Mouse (Mus musculus) stomach, embryonic 14.5 days (tissue): Measurements from ENCODE around the gene Foxr1. TPM values are rescaled to one million over a fixed set of nuclear protein-coding genes. Genes with fewer than 3 reads are reported as not detected.
"Not testable (repeated sequence)": the region's sequence is repeated elsewhere in the genome, so short reads cannot be mapped to it uniquely, and the experiment has no call there.

Experiments used
- ATAC-seq: fragments of 200-750 bp; cut with Nextera tagmentation; 2 replicates; pipeline ENCODE4 v1.8.0; 2017; ENCODE audit warnings: low read depth, moderate TSS enrichment; ENCODE audit not compliant: insufficient number of reproducible peaks, insufficient read depth, low FRiP score
- H3K27ac ChIP-seq: fragments of 300-500 bp; sonication (generic); 2 replicates; pipeline ENCODE4 v1.5.1; 2014; ENCODE audit warnings: mild to moderate bottlenecking, low read length, moderate library complexity, mixed read lengths
- H3K27me3 ChIP-seq: fragments of 300-500 bp; sonication (generic); 2 replicates; pipeline ENCODE4 v1.6.1; 2014; ENCODE audit warnings: low read length, control low read depth, mixed read lengths; ENCODE audit not compliant: control insufficient read depth, insufficient read depth
- H3K36me3 ChIP-seq: fragments of 300-500 bp; sonication (generic); 2 replicates; pipeline ENCODE4 v1.6.1; 2014; ENCODE audit warnings: mild to moderate bottlenecking, control low read depth, low read length, moderate library complexity, mixed read lengths; ENCODE audit not compliant: control insufficient read depth, insufficient read depth
- H3K4me1 ChIP-seq: fragments of 300-500 bp; sonication (generic); 2 replicates; pipeline ENCODE4 v1.6.1; 2014; ENCODE audit warnings: low read length, control low read depth, mixed read lengths; ENCODE audit not compliant: control insufficient read depth, insufficient read depth
- H3K4me2 ChIP-seq: fragments of 300-500 bp; sonication (generic); replicated peaks from 2 replicates; pipeline ENCODE4 v1.6.1; 2014; ENCODE audit warnings: low read depth, low read length, control low read depth
- H3K4me3 ChIP-seq: fragments of 300-500 bp; sonication (generic); 2 replicates; pipeline ENCODE4 v1.5.1; 2014; ENCODE audit warnings: low read depth, low read length, control low read depth
- H3K9ac ChIP-seq: fragments of 300-500 bp; sonication (generic); replicated peaks from 2 replicates; pipeline ENCODE4 v1.6.1; 2014; ENCODE audit warnings: low read depth, mild to moderate bottlenecking, control low read depth, low read length, moderate library complexity, mixed read lengths
- H3K9me3 ChIP-seq: fragments of 300-500 bp; sonication (generic); 2 replicates; pipeline ENCODE4 v1.6.1; 2016; ENCODE audit warnings: low read depth, low read length, control low read depth; ENCODE audit not compliant: control insufficient read depth
- WGBS: fragments of 180-500 bp; shearing (Covaris S2); extraction: QIAGEN DNeasy Blood & Tissue Kit; methylation state at CpG from one replicate; pipeline ENCODE4 v1.1.7; 2014; 5-methylcytosine and 5-hydroxymethylcytosine counted together
- polyA plus RNA-seq: library from polyadenylated mRNA; unstranded; fragments of >200 nt; fragmentation: Nextera tagmentation; extraction: Ambion mirVana; gene quantifications from 2 replicates; pipeline ENCODE4 v1.2.1, GENCODE M21; 2014

Foxr1 gene
- polyA plus RNA-seq, 1 experiment from 2014 or later: not detected

DNA sequence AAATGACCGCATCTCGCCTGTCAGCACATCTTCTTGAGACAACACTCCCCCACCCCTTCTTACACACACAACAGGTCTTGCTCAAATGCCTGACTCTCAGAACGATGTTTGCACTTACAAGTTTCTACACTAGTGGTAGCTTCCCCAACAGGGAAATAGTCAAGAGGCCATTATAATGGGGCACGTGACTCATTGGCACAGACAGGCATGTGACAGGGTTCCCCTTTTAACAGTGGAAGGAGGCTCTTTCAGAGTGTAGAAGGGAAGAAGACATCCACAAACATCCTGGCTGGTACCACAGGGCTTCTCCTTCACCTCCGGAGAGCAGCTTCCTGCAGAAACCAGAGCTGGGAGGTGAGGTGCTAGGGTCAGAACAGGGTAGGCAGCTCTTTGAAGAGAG lies 21.0 kb upstream of the Foxr1 start:
- H3K4me3 ChIP-seq: no peak overlapping the region
- WGBS: 71% methylated on average over 5 of the region's 5 CpGs
- H3K9me3 ChIP-seq: no peaks in the 10 kb centered on the region
- H3K27me3 ChIP-seq: no peaks in the 10 kb centered on the region
- no peak overlapping the region for H3K4me2 ChIP-seq
- no peaks in the 10 kb centered on the region for H3K36me3 ChIP-seq
- no peak overlapping the region for H3K27ac ChIP-seq
- H3K9ac ChIP-seq: no peak overlapping the region
- H3K4me1 ChIP-seq: no peaks in the 10 kb centered on the region
- ATAC-seq: no peak

GRCm38 (mm10) chr9:44457035-44457742 lies 16.3 kb upstream of the Foxr1 start:
- no peak for ATAC-seq
- Histone ChIP-seq H3K4me2 (no peak overlapping the region), H3K4me1 (no peaks in the 10 kb centered on the region)

GRCm38 (mm10) chr9:44454891-44455220 lies 13.9 kb upstream of the Foxr1 start, which contains the start of gene Upk2:
Upk2 (minus strand) TSS chr9:44454976.
- Histone ChIP-seq H3K36me3 (no peaks in the 10 kb centered on the region), H3K4me2 (peak within 1 kb of the TSS; percentile 18; the same call in 1 of the 2 replicates), H3K4me1 (no peaks in the 10 kb centered on the region), H3K4me3 (no peak within 1 kb of the TSS), H3K27me3 (no peaks in the 10 kb centered on the region), H3K27ac (peak within 1 kb of the TSS; percentile 23; the same call in 1 of the 2 replicates), H3K9ac (no peak within 1 kb of the TSS), H3K9me3 (no peaks in the 10 kb centered on the region)
- 25% methylated on average over 4 of the region's 4 CpGs for WGBS
- no peak; the same call in 1 of the 2 replicates for ATAC-seq

More at GRCm38 (mm10) chr9:44457035-44457742, 16.3 kb upstream of the Foxr1 start:
- WGBS: 6% methylated on average over 11 of the region's 11 CpGs
- Histone ChIP-seq H3K27me3 (no peaks in the 10 kb centered on the region), H3K4me3 (no peak overlapping the region), H3K36me3 (no peaks in the 10 kb centered on the region), H3K9ac (no peak overlapping the region), H3K9me3 (no peaks in the 10 kb centered on the region), H3K27ac (no peak overlapping the region)

- H3K27me3 ChIP-seq: no peaks in the 10 kb centered on the region
- H3K27ac ChIP-seq: peak overlapping the region; percentile 23; the same call in 1 of the 2 replicates
- WGBS: 8% methylated on average over 14 of the region's 14 CpGs
- H3K4me1 ChIP-seq: no peaks in the 10 kb centered on the region
- H3K36me3 ChIP-seq: no peaks in the 10 kb centered on the region
- H3K4me3 ChIP-seq: no peak overlapping the region
- peak; percentile 82 for ATAC-seq
- H3K9ac ChIP-seq: no peak overlapping the region
- peak overlapping the region; percentile 18; the same call in 1 of the 2 replicates for H3K4me2 ChIP-seq
- no peaks in the 10 kb centered on the region for H3K9me3 ChIP-seq
Observed at GRCm38 (mm10) chr9:44454132-44454890, 13.4 kb upstream of the Foxr1 start.

DNA sequence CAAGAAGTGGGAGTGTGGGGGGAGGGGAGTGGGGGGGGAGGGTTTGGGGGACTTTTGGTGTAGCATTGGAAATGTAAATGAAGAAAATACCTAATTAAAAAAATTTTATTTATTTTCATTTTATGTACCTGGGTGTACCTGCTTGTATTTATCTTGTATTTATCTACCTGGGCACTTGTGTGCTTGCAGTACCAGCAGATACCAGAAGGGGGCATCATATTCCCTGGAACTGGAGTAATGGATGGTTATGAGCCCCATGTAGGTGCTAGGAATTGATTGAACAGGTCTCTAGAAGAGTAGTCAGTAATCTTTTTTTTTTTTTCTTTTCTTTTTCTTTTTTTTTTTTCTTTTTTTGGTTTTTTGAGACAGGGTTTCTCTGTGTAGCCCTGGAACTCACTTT lies 9.5 kb upstream of the Foxr1 start:
- no peak for ATAC-seq
- no peak overlapping the region for H3K27ac ChIP-seq

GRCm38 (mm10) chr9:44444402-44445025 lies 3.6 kb upstream of the Foxr1 start:
- WGBS: 82% methylated on average over 7 of the region's 7 CpGs
- not testable (repeated sequence) for ATAC-seq, H3K4me1 ChIP-seq, H3K4me2 ChIP-seq, H3K9me3 ChIP-seq, H3K27ac ChIP-seq, H3K36me3 ChIP-seq, H3K4me3 ChIP-seq, H3K9ac ChIP-seq, H3K27me3 ChIP-seq

More for the DNA sequence above, 9.5 kb upstream of the Foxr1 start:
- no peaks in the 10 kb centered on the region for H3K9me3 ChIP-seq
- no peaks in the 10 kb centered on the region for H3K4me1 ChIP-seq
- H3K27me3 ChIP-seq: no peaks in the 10 kb centered on the region
- no peaks in the 10 kb centered on the region for H3K36me3 ChIP-seq
- H3K9ac ChIP-seq: no peak overlapping the region
- H3K4me2 ChIP-seq: no peak overlapping the region
- H3K4me3 ChIP-seq: no peak overlapping the region

DNA sequence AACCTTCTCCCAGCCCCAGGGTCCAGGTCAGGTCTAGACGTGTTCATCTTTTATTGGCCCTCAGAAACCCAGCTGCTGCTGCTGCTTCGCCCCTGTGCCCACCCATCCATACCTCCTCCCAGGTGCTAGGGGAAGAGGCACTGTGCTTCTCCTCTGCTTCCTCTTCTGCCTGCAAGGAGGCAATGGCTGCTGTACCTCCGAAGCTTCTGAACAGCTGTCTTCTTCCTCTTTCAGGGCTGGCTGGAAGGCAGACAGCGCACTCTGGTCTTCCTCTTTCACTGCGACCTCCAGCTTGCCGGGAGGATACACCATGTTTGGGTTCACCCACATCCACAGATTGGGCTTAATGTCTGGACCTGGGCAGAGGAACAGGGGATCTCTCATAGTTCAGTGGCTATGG lies 5.2 kb downstream of the Foxr1 start:
- WGBS: 77% methylated on average over 6 of the region's 6 CpGs
- H3K27ac ChIP-seq: no peak overlapping the region
- ATAC-seq: no peak

GRCm38 (mm10) chr9:44432577-44433185 lies 8.3 kb downstream of the Foxr1 start:
- Histone ChIP-seq H3K36me3 (no peaks in the 10 kb centered on the region), H3K27ac (no peak overlapping the region), H3K9ac (no peak overlapping the region), H3K4me1 (no peaks in the 10 kb centered on the region), H3K4me2 (no peak overlapping the region), H3K9me3 (no peaks in the 10 kb centered on the region), H3K27me3 (no peaks in the 10 kb centered on the region), H3K4me3 (no peak overlapping the region)
- WGBS: 43% methylated on average over 5 of the region's 5 CpGs
- ATAC-seq: no peak

More for the DNA sequence above, 5.2 kb downstream of the Foxr1 start:
- Histone ChIP-seq H3K9ac (no peak overlapping the region), H3K4me3 (no peak overlapping the region), H3K4me2 (no peak overlapping the region), H3K27me3 (no peaks in the 10 kb centered on the region), H3K9me3 (no peaks in the 10 kb centered on the region), H3K36me3 (no peaks in the 10 kb centered on the region), H3K4me1 (no peaks in the 10 kb centered on the region)
